ENCODE assay signal across 8 mouse cellular contexts in genomic region chr12:86077736-86078135, GRCm38 (mm10). TPM values are rescaled to one million over a fixed set of nuclear protein-coding genes. Genes with fewer than 3 reads are reported as not detected.
DNase-seq lines count a peak whose midpoint lies in the region; ATAC-seq and TF ChIP-seq lines count a peak whose summit lies in the region.

No protein-coding gene starts in this region.

- no peak for DNase-seq in lung, adult 18-20 months
- DNase-seq in embryonic facial prominence, embryonic 11.5 days (ENCODE audit: low spot score) = no peak
- DNase-seq in layer of hippocampus, adult 11-12 months (ENCODE audit: low spot score) = no peak
- DNase-seq in adrenal gland, postnatal 36 days = no peak
- no peak for DNase-seq in ovary, postnatal 14 days (ENCODE audit: low spot score)

- no peaks in the 10 kb centered on the region for H3K27me3 ChIP-seq in lung, embryonic 16.5 days (ENCODE audit: control insufficient read depth, insufficient read depth, low read depth, low read length)
- no peaks in the 10 kb centered on the region for H3K27me3 ChIP-seq in embryonic facial prominence, embryonic 11.5 days (ENCODE audit: control insufficient read depth, insufficient read depth, low read length)
- H3K27me3 ChIP-seq in hindbrain, embryonic 16.5 days (replicated peaks; ENCODE audit: control insufficient read depth, insufficient read depth, low read length) = peaks cover 3% of the 10 kb centered on the region; the same call in 1 of the 2 replicates
- no peaks in the 10 kb centered on the region for H3K27me3 ChIP-seq in myocyte (ENCODE audit: control insufficient read depth, insufficient read depth, insufficient read length)

- peak overlapping the region; percentile 63 for H3K4me3 ChIP-seq in lung, embryonic 16.5 days (ENCODE audit: low read length)
- peak overlapping the region; percentile 53 for H3K4me3 ChIP-seq in embryonic facial prominence, embryonic 11.5 days (ENCODE audit: low read depth, low read length)
- peak overlapping the region; percentile 55 for H3K4me3 ChIP-seq in hindbrain, embryonic 16.5 days (ENCODE audit: low read length)
- H3K4me3 ChIP-seq in myocyte = peak overlapping the region; percentile 78

- ATAC-seq in lung, embryonic 16.5 days (ENCODE audit: low read depth) = no peak
- no peak for ATAC-seq in embryonic facial prominence, embryonic 11.5 days (replicated peaks; ENCODE audit: insufficient number of reproducible peaks, low FRiP score, low TSS enrichment, low read depth)
- ATAC-seq in hindbrain, embryonic 16.5 days = no peak

- peak overlapping the region; percentile 89 for H3K4me2 ChIP-seq in lung, embryonic 16.5 days (ENCODE audit: low read depth, low read length)
- peak overlapping the region; percentile 81 for H3K4me2 ChIP-seq in embryonic facial prominence, embryonic 11.5 days (ENCODE audit: low read depth, low read length)
- peak overlapping the region; percentile 96 for H3K4me2 ChIP-seq in hindbrain, embryonic 16.5 days (ENCODE audit: low read length)
- peak overlapping the region; percentile 67 for H3K4me2 ChIP-seq in myocyte (ENCODE audit: low read depth)

- peak overlapping the region; percentile 87 for H3K9ac ChIP-seq in lung, embryonic 16.5 days (ENCODE audit: low read length)
- H3K9ac ChIP-seq in embryonic facial prominence, embryonic 11.5 days (replicated peaks; ENCODE audit: low read length) = peak overlapping the region; percentile 53
- H3K9ac ChIP-seq in hindbrain, embryonic 16.5 days (ENCODE audit: low read depth, low read length) = peak overlapping the region; percentile 72

- H3K27ac ChIP-seq in lung, embryonic 16.5 days (ENCODE audit: low read length) = peak overlapping the region; percentile 98
- peak overlapping the region; percentile 77; the same call in 1 of the 2 replicates for H3K27ac ChIP-seq in embryonic facial prominence, embryonic 11.5 days (replicated peaks; ENCODE audit: low read depth, low read length)
- H3K27ac ChIP-seq in hindbrain, embryonic 16.5 days (ENCODE audit: low read depth, low read length) = no peak overlapping the region; the same call in 1 of the 2 replicates

- peaks cover 55% of the 10 kb centered on the region for H3K79me2 ChIP-seq in myocyte (ENCODE audit: control insufficient read depth, insufficient read depth)

- peaks cover 17% of the 10 kb centered on the region for H3K4me1 ChIP-seq in lung, embryonic 16.5 days (replicated peaks; ENCODE audit: control insufficient read depth, insufficient read depth, low read length)
- H3K4me1 ChIP-seq in embryonic facial prominence, embryonic 11.5 days (ENCODE audit: control insufficient read depth, insufficient read depth, low read length) = no peaks in the 10 kb centered on the region; the same call in 1 of the 2 replicates
- peaks cover 27% of the 10 kb centered on the region for H3K4me1 ChIP-seq in hindbrain, embryonic 16.5 days (ENCODE audit: control insufficient read depth, insufficient read depth, low read depth, low read length)

- 15% methylated on average over 11 of the region's 11 CpGs for WGBS in lung, embryonic 16.5 days
- 20% methylated on average over 11 of the region's 11 CpGs for WGBS in embryonic facial prominence, embryonic 11.5 days
- WGBS in hindbrain, embryonic 16.5 days = 27% methylated on average over 11 of the region's 11 CpGs

- peak overlapping the region; percentile 27 for H3ac ChIP-seq in myocyte (ENCODE audit: control insufficient read depth, insufficient read length)

- no peaks in the 10 kb centered on the region for H3K9me3 ChIP-seq in lung, embryonic 16.5 days (ENCODE audit: control insufficient read depth, low read length)
- H3K9me3 ChIP-seq in embryonic facial prominence, embryonic 11.5 days (replicated peaks; ENCODE audit: control insufficient read depth, low read length) = no peaks in the 10 kb centered on the region
- no peaks in the 10 kb centered on the region for H3K9me3 ChIP-seq in hindbrain, embryonic 16.5 days (ENCODE audit: control insufficient read depth, low read length)

- peak; percentile 44 for TF ChIP-seq POLR2A in myocyte (IDR thresholded peaks at IDR 0.05; ENCODE audit: insufficient read length, low read depth)

- no peaks in the 10 kb centered on the region for H3K36me3 ChIP-seq in lung, embryonic 16.5 days (ENCODE audit: control insufficient read depth, insufficient read depth, low read length)
- no peaks in the 10 kb centered on the region; the same call in 1 of the 2 replicates for H3K36me3 ChIP-seq in embryonic facial prominence, embryonic 11.5 days (replicated peaks; ENCODE audit: control insufficient read depth, insufficient read depth, low read depth, low read length)
- H3K36me3 ChIP-seq in hindbrain, embryonic 16.5 days (ENCODE audit: control insufficient read depth, insufficient read depth, low read length) = no peaks in the 10 kb centered on the region
- peaks cover 5% of the 10 kb centered on the region for H3K36me3 ChIP-seq in myocyte (ENCODE audit: control insufficient read depth, insufficient read depth)

TF ChIP-seq in myocyte, 11 proteins besides CTCF, POLR2A, EP300 and RAD21:
- TF ChIP-seq REST (IDR thresholded peaks at IDR 0.05; ENCODE audit: insufficient read depth, insufficient read length) = no peak
- no peak for TF ChIP-seq TCF3 (IDR thresholded peaks at IDR 0.05; ENCODE audit: insufficient read length, low read depth)
- TF ChIP-seq POLR2AphosphoS2 (IDR thresholded peaks at IDR 0.05; ENCODE audit: insufficient read length, low read depth) = peak; percentile 11

RNA-seq across cellular contexts. Expression of gene Tgfb3, which starts 1.1 kb away (rescaled TPM):
- 43.2 and 50.3 TPM in 2 replicates for polyA plus RNA-seq in lung, embryonic 16.5 days (2015; fragmentation: Nextera tagmentation; extraction: Ambion mirVana)
- polyA plus RNA-seq in embryonic facial prominence, embryonic 11.5 days (2014; fragmentation: Nextera tagmentation; extraction: Ambion mirVana) = 12.1 and 13.1 TPM in 2 replicates
- polyA plus RNA-seq in hindbrain, embryonic 16.5 days (2015; fragmentation: Nextera tagmentation; extraction: Ambion mirVana) = 5.1 and 7.6 TPM in 2 replicates
- polyA plus RNA-seq in myocyte (2012; fragmentation: generic; extraction: Trizol) = 79.2 TPM
- total RNA-seq in adrenal gland, postnatal 36 days (2021) = 10 to 100 TPM in 1 of 2 experiments, 1 to 10 TPM in 1; 8.2 to 11.1 TPM

RNA-seq across cellular contexts. Expression of gene Ift43, which starts 4.6 kb away (rescaled TPM):
- polyA plus RNA-seq in lung, embryonic 16.5 days (2015; fragmentation: Nextera tagmentation; extraction: Ambion mirVana) = 103 and 106 TPM in 2 replicates
- polyA plus RNA-seq in embryonic facial prominence, embryonic 11.5 days (2014; fragmentation: Nextera tagmentation; extraction: Ambion mirVana) = 71.0 and 80.3 TPM in 2 replicates
- 43.0 and 43.3 TPM in 2 replicates for polyA plus RNA-seq in hindbrain, embryonic 16.5 days (2015; fragmentation: Nextera tagmentation; extraction: Ambion mirVana)
- 93.4 TPM for polyA plus RNA-seq in myocyte (2012; fragmentation: generic; extraction: Trizol)
- 10 to 100 TPM; 23.5 to 25.9 TPM for total RNA-seq in adrenal gland, postnatal 36 days (2021)
